Mouse (Mus musculus) liver (tissue): ENCODE measurements at regions not wholly inside any gene's neighbourhood (a gene's known extent, or its start where the extent isn't known, plus 50 kb on each side); places are given as distances from the start of the nearest gene placed in this dataset.

Experiments used
- DNase-seq: peaks from one replicate; pipeline ENCODE4 v3.0.0-alpha.2; 2020; ENCODE audit warnings: mixed read lengths

DNA sequence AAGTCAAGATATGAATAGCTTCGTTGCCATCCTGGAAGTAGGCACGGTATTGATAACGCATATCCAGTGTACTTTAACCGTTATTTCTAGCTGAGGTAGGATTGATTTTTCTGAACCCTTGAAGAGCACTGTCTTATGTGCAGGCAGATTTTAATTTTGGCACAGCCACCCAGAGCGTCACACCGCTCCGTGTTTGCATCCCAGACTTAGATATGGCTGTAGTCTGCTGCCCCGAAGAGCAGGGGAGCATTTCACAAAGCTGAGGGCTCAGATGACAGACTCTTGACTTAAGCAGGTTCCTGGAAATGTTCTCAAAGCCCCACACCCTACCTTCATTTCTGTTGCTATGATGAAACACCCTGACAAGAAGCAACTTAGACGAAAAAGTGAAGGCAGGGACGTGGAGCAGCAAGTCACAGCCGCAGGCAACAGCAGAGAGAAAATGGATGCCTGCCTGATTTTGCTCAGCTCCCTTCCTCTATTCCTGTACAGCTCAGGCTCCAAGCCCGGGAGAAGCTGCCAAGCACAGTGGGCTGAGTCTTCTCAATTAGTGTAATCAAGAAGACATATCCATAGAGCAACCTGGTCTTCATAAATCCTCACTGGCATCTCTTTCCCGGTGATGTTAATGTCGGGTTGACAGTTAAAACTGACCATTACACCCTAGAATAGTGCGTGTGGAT, 164.9 kb upstream of the Cdh4 start:
- DNase-seq = no peak

- no peak for DNase-seq
Observed at GRCm38 (mm10) chr2:179277887-179278282, 164.3 kb upstream of the Cdh4 start.

DNA sequence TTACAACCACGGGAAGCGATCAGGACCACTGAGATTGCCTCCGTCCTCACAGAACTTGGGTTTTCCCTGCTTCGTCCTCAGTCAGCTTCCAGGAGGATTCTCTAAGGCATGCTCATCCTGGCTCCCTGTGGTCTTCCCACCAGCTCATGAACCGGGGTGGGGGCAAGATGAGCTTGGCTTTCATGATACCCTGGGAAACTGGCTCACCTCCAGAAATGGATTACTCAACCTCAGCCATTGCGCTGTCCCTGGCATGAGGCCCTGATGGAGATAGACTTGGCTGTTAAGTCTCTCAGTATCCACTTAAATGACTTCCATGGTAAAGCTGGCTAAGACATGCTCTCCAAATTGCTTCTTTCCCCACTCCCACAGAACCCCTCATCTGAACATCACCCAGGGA, 160.0 kb upstream of the Cdh4 start:
- no peak for DNase-seq

DNA sequence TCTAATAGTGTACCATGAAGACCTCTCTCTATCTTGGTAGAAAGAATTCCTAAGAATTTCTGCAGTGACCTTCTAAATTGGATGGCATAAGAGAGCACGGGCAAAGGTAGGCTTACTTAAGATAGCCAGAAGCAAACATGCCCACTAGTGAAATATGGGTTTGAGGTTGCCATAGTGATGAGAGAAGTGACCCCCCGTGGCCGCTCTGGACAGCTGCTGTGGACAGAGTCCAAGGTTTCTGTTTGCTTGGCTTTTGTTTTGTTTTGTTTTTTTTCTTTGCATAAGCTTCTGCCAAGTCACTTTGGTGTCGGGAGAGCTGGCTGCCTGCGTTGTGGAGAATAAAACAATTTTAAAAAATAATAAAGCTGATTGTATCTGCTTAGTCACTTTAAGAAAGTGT, 151.8 kb upstream of the Cdh4 start:
- DNase-seq = no peak

DNA sequence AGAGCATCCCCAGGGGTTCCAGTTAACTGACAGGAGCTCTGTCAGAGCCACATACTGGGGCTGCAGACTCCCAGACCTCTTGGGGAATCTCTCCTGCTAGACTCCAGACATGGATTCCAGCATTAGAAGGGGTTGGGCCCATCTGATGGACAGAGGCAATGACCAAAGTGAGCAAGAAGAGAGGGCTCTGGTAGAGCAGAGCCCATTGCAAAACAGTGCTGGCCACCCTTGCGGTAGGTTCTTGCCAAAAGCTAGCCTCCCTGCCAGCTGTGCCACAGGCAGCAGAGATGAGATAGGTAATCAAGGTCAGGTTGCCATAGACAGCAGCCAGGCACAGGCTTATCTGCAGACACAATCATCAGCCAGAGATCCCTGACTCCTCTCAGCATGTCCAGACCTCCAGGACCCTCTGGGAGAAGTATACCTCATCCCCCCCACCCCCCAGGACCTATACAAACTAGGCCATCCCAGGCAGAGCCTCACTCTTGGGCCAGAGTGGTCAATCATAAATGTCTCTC, 151.1 kb upstream of the Cdh4 start:
- no peak for DNase-seq

- DNase-seq = no peak
Observed at GRCm38 (mm10) chr2:179291958-179292357, 150.3 kb upstream of the Cdh4 start.

DNA sequence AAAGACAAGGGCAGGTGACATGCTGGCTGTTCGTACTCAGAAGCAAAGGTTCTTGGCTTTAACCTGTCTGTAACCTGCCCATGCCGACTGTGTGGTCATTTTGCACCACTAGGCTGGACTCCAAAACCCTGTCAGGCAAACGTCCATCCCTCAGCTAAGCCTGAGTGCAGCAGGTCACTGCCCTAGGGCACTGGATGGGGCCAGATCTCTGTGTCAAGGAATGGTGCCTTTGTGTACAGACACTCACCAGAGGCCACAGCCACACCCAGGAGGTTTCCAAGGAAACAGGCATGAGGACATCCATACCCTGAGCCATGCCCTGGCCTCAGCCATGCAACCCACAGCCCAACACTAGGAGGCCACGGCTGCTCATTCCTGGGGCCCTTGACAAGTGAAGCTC, 149.7 kb upstream of the Cdh4 start:
- no peak for DNase-seq

- no peak for DNase-seq
Observed at GRCm38 (mm10) chr2:179293114-179293513, 149.1 kb upstream of the Cdh4 start.

- DNase-seq = no peak
Observed at GRCm38 (mm10) chr2:179297057-179297456, 145.2 kb upstream of the Cdh4 start.

DNA sequence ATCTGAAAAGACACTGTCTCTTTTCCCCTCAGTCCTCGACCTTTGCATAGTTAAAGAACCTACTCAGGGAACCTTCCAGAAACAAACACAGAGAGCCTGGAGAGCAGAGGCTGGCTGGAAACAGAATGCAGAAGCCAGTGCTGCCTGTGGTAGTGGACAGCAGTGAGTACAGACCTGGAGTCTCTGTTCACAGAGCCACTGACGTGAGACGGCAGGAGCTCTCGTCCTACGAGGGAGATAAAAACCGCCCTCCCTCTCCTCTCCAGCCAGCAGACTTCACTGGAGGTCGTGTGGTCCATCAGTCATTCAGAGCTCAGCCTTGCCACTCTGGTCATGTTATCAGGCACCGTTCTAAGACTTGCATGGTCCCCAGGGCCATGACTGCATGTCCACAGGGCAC, 138.5 kb upstream of the Cdh4 start:
- no peak for DNase-seq

- DNase-seq = no peak
Observed at GRCm38 (mm10) chr2:179307286-179307931, 134.8 kb upstream of the Cdh4 start.

- DNase-seq = no peak
Observed at GRCm38 (mm10) chr2:179307932-179308303, 134.3 kb upstream of the Cdh4 start.

GRCm38 (mm10) chr2:179318046-179318445, 124.2 kb upstream of the Cdh4 start:
- no peak for DNase-seq

DNA sequence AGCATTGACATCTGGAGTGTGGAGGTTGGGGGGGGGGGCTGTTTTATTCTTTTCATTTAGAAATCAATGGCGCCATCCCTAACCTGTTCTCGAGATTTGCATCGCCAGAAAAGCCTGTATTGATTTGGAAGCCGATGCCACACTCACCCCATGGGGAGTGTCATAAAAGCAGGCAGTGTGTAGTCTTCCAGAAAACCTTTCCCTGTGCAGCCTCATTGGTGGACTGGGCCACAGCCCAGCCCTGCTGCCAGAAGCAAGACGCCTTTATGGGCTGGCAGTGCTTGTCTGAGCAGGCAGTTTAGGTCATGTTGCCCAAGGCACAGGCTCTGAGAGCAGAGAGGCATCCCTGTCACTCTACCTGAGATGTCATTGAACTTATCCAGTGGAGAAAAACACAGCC, 117.0 kb upstream of the Cdh4 start:
- no peak for DNase-seq

GRCm38 (mm10) chr2:179332872-179333489, 109.2 kb upstream of the Cdh4 start:
- no peak for DNase-seq

DNA sequence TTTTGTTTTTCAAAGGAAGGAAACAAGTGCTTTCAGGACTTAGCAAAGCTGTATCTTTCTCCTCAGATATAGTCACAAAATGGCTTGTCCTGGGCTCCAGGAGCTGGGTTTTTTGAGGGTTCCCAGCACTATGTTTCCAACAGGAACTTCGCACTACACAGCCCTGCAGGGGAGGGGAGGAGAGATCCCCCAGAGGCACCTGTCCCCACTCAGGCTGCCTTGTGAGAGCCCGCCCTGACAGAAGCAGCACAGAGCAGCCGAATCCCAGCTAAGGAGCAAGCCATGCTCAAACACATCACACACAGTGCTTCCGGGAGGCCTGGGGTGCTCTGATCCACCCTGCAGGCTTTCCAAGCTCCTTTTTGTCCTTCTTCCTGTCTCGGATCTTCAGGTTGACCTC, 108.6 kb upstream of the Cdh4 start:
- no peak for DNase-seq

- no peak for DNase-seq
Observed at GRCm38 (mm10) chr2:179336235-179336634, 106.0 kb upstream of the Cdh4 start.

DNA sequence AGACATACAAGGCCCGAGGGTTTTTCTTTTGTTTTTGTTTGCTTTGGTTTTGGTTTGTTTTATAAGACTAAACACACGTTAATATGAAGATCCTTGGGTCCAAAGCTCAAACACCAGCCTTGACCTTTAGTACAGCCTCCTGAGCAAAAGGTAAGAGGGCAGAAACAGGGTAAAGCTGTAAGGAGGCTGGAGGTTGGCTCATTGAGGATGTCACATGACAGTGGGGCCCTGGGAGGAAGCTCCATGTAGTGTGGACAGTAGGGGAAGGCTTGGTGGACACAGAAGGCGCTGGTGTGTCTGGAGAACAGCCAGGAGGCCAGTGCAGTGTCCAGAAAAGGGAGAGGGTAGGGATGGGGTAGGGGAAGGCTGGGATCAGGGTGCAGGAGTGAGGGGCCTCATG, 89.6 kb upstream of the Cdh4 start:
- no peak for DNase-seq

DNA sequence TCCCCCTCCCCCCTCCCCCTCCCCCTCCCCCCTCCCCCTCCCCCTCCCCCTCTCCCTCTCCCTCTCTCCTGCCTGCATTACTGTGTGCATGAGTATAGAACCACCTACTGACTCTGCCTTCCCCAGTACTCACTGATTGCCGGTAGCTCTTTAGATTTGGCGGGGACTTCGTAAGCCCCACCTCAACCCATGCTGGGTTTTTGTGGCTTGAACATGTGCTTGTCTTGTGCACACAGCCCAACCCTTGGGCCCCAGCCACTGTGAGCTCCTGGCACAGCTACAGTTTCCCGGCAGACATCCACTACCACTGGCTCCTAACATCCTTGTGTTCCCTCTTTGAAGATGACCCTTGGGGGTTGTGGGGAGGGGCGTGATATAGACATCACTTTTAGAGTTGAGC, 87.4 kb upstream of the Cdh4 start:
- no peak for DNase-seq

DNA sequence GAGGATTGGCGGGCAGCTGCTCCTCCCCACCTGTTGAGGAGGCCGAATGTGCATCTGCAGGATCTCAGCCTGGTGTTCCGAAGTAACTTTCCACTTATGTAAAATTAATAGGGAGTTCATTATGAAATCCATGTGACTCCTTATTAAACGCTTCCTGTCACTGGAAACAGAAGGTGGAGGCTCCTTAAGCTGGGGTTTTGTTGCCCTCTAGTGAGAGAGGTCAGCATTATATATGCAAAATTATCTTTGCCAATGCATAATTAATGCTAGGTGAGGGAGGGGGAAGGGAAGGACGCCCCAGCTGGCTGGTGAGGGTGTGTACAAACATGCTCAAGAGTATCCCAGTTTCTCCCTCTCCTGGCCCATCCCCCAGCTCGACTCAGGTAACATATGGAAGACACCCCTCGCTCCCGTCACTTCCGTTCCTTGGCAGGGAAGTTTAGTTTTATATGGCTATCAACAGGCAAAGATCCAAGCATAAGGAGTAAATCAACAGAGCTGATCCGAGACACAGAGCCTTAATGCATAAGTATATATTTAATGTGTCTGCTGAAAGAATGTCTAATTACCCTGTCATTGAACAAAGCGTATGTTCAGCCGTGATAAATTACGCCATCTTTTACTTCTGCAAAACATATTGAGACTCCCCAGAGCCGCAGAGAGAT, 71.2 kb upstream of the Cdh4 start:
- DNase-seq = no peak

GRCm38 (mm10) chr2:179371553-179371952, 70.7 kb upstream of the Cdh4 start:
- no peak for DNase-seq

GRCm38 (mm10) chr2:179379691-179380443, 62.4 kb upstream of the Cdh4 start:
- DNase-seq = no peak

DNA sequence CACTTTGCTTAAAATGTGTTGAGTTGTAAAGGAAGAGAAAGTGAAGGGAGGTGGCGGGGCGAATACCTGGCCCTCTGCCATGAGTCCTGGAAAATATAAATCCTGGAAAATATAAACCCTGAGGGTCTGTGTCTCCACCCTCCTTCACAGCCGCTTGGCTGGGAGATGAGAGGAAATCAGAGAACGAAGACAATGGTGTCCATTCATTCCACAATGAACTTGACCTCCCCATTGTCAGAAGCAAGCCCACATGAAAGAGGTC, 61.9 kb upstream of the Cdh4 start:
- no peak for DNase-seq
